Mouse (Mus musculus): Measurements from ENCODE around the gene Sfi1. TPM values are rescaled to one million over a fixed set of nuclear protein-coding genes. Genes with fewer than 3 reads are reported as not detected.
"Not testable (repeated sequence)": the region's sequence is repeated elsewhere in the genome, so short reads cannot be mapped to it uniquely, and the experiment has no call there.

The Sfi1 gene
- total RNA-seq, 2 experiments from 2014 or later, result 14.9 to 33.4 TPM

- DNase-seq, result peak; percentile 73
Measured at GRCm38 (mm10) chr11:3173425-3174318, 19.6 kb downstream of the Sfi1 start.

GRCm38 (mm10) chr11:3172526-3172925, 20.7 kb downstream of the Sfi1 start:
- DNase-seq, result not testable (repeated sequence)

GRCm38 (mm10) chr11:3171931-3172330, 21.3 kb downstream of the Sfi1 start:
- peak; percentile 44 for DNase-seq

- DNase-seq, result peak; percentile 20
Measured at GRCm38 (mm10) chr11:3169042-3169441, 24.2 kb downstream of the Sfi1 start.

GRCm38 (mm10) chr11:3167571-3168001, 25.7 kb downstream of the Sfi1 start:
- DNase-seq, result peak; percentile 46

GRCm38 (mm10) chr11:3167129-3167528, 26.1 kb downstream of the Sfi1 start:
- not testable (repeated sequence) for DNase-seq

- not testable (repeated sequence) for DNase-seq
Measured at GRCm38 (mm10) chr11:3166321-3166720, 26.9 kb downstream of the Sfi1 start.

- not testable (repeated sequence) for DNase-seq
Measured at GRCm38 (mm10) chr11:3165210-3165782, 28.0 kb downstream of the Sfi1 start.

GRCm38 (mm10) chr11:3163661-3164060, 29.6 kb downstream of the Sfi1 start:
- not testable (repeated sequence) for DNase-seq

- DNase-seq, result peak; percentile 29
Measured at GRCm38 (mm10) chr11:3163122-3163521, 30.1 kb downstream of the Sfi1 start.

GRCm38 (mm10) chr11:3162236-3162897, 30.9 kb downstream of the Sfi1 start:
- peak; percentile 63 for DNase-seq

- peak; percentile 44 for DNase-seq
Measured at GRCm38 (mm10) chr11:3161370-3161769, 31.9 kb downstream of the Sfi1 start.

GRCm38 (mm10) chr11:3158800-3159199, 34.5 kb downstream of the Sfi1 start:
- not testable (repeated sequence) for DNase-seq

GRCm38 (mm10) chr11:3157996-3158395, 35.3 kb downstream of the Sfi1 start:
- DNase-seq, result peak; percentile 20

- not testable (repeated sequence) for DNase-seq
Measured at GRCm38 (mm10) chr11:3156991-3157390, 36.3 kb downstream of the Sfi1 start.

GRCm38 (mm10) chr11:3153666-3154397, 39.4 kb downstream of the Sfi1 start:
- DNase-seq, result peak; percentile 60

GRCm38 (mm10) chr11:3151358-3151757, 41.9 kb downstream of the Sfi1 start:
- peak; percentile 37 for DNase-seq

- DNase-seq, result not testable (repeated sequence)
Measured at GRCm38 (mm10) chr11:3150677-3151003, 42.6 kb downstream of the Sfi1 start.

- DNase-seq, result peak; percentile 64
Measured at GRCm38 (mm10) chr11:3150003-3150676, 43.1 kb downstream of the Sfi1 start.

- not testable (repeated sequence) for DNase-seq
Measured at GRCm38 (mm10) chr11:3149471-3149870, 43.8 kb downstream of the Sfi1 start.

- not testable (repeated sequence) for DNase-seq
Measured at GRCm38 (mm10) chr11:3146806-3147205, 46.5 kb downstream of the Sfi1 start.

All from gastrocnemius, postnatal 10 days (tissue).